Mouse (Mus musculus): ENCODE measurements around the gene Cask.

- TF ChIP-seq EP300 (IDR thresholded peaks at IDR 0.05; ENCODE audit: insufficient read depth, low read depth, low read length) = no peak
- TF ChIP-seq POLR2A (IDR thresholded peaks at IDR 0.05; ENCODE audit: insufficient read depth, low read depth, low read length) = no peak
These were observed 134.2 kb downstream of the Cask start for GRCm38 (mm10) chrX:13716796-13717569.

All from heart, adult 2 months (tissue).